Mouse (Mus musculus) forebrain, embryonic 14.5 days (tissue): ENCODE data around the gene Ginm1. TPM values are rescaled to one million over a fixed set of nuclear protein-coding genes. Genes with fewer than 3 reads are reported as not detected.

Experiments used
- ATAC-seq: fragments of 200-750 bp; cut with Nextera tagmentation; 2 replicates; pipeline ENCODE4 v1.8.0; 2017; ENCODE audit warnings: mild to moderate bottlenecking, moderate library complexity
- DNase-seq: peaks from one replicate; pipeline ENCODE4 v3.0.0-alpha.2; 2015; ENCODE audit warnings: low spot score
- H3K27ac ChIP-seq: fragments of 300-500 bp; sonication (generic); 2 replicates; pipeline ENCODE4 v1.5.1; 2014; ENCODE audit warnings: low read depth, mild to moderate bottlenecking, control low read depth, low read length, moderate library complexity
- H3K27me3 ChIP-seq: fragments of 300-500 bp; sonication (generic); replicated peaks from 2 replicates; pipeline ENCODE4 v1.6.1; 2014; ENCODE audit warnings: low read length, control low read depth, mixed read lengths; ENCODE audit not compliant: control insufficient read depth, insufficient read depth
- H3K36me3 ChIP-seq: fragments of 300-500 bp; sonication (generic); 2 replicates; pipeline ENCODE4 v1.6.1; 2014; ENCODE audit warnings: low read length, control low read depth; ENCODE audit not compliant: control insufficient read depth, insufficient read depth
- H3K4me1 ChIP-seq: fragments of 300-500 bp; sonication (generic); 2 replicates; pipeline ENCODE4 v1.6.1; 2014; ENCODE audit warnings: antibody characterized with exemption, low read length, control low read depth; ENCODE audit not compliant: control insufficient read depth, insufficient read depth
- H3K4me2 ChIP-seq: fragments of 300-500 bp; sonication (generic); 2 replicates; pipeline ENCODE4 v1.6.1; 2014; ENCODE audit warnings: mild to moderate bottlenecking, control low read depth, low read length
- H3K4me3 ChIP-seq: fragments of 300-500 bp; sonication (generic); 2 replicates; pipeline ENCODE4 v1.5.1; 2014; ENCODE audit warnings: low read depth, low read length, control low read depth
- H3K9ac ChIP-seq: fragments of 300-500 bp; sonication (generic); 2 replicates; pipeline ENCODE4 v1.6.1; 2014; ENCODE audit warnings: mild to moderate bottlenecking, low read length, control low read depth, moderate library complexity
- H3K9me3 ChIP-seq: fragments of 300-500 bp; sonication (generic); replicated peaks from 2 replicates; pipeline ENCODE4 v1.6.1; 2016; ENCODE audit warnings: low read length, control low read depth, mixed read lengths; ENCODE audit not compliant: control insufficient read depth
- WGBS: fragments of 180-500 bp; shearing (Covaris S2); extraction: QIAGEN DNeasy Blood & Tissue Kit; methylation state at CpG from one replicate; pipeline ENCODE4 v1.1.7; 2014; 5-methylcytosine and 5-hydroxymethylcytosine counted together
- polyA plus RNA-seq: library from polyadenylated mRNA; unstranded; fragments of >200 nt; fragmentation: Nextera tagmentation; extraction: Ambion mirVana; gene quantifications from 2 replicates; pipeline ENCODE4 v1.2.1, GENCODE M21; 2014

The Ginm1 gene
- polyA plus RNA-seq, 1 experiment from 2014 or later, result 54.2 TPM

DNA sequence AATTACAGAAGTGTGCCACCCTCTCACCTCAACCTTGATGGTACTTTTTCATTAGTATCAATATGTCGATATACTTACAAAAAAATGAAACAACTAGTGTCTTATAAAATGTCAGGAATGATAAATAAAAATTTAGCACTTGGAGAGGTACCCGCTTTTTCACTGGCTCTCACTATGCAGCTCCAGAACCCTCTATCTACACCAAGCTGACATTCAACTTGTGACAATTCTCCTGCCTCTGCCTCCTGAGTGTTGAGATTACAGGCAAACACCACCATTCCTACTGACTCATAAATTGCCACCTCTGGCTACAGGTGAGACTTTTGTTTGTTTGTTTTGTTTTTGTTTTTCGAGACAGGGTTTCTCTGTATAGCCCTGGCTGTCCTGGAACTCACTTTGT is 11.4 kb downstream of the Ginm1 start:
- Histone ChIP-seq H3K36me3 (0 out of 2 replicates have a peak, but pooled peaks cover 2% of the 10 kb centered on the region), H3K27ac (no peak overlapping the region), H3K9me3 (no peaks in the 10 kb centered on the region), H3K4me1 (peaks cover 4% of the 10 kb centered on the region; the same call in 1 of the 2 replicates), H3K4me3 (peak overlapping the region; percentile 92), H3K9ac (peak overlapping the region; percentile 82; the same call in 1 of the 2 replicates), H3K27me3 (no peaks in the 10 kb centered on the region), H3K4me2 (peak overlapping the region; percentile 66)
- 59% methylated on average over 3 of the region's 3 CpGs for WGBS
- ATAC-seq (peak; percentile 14), DNase-seq (no peak)

DNA sequence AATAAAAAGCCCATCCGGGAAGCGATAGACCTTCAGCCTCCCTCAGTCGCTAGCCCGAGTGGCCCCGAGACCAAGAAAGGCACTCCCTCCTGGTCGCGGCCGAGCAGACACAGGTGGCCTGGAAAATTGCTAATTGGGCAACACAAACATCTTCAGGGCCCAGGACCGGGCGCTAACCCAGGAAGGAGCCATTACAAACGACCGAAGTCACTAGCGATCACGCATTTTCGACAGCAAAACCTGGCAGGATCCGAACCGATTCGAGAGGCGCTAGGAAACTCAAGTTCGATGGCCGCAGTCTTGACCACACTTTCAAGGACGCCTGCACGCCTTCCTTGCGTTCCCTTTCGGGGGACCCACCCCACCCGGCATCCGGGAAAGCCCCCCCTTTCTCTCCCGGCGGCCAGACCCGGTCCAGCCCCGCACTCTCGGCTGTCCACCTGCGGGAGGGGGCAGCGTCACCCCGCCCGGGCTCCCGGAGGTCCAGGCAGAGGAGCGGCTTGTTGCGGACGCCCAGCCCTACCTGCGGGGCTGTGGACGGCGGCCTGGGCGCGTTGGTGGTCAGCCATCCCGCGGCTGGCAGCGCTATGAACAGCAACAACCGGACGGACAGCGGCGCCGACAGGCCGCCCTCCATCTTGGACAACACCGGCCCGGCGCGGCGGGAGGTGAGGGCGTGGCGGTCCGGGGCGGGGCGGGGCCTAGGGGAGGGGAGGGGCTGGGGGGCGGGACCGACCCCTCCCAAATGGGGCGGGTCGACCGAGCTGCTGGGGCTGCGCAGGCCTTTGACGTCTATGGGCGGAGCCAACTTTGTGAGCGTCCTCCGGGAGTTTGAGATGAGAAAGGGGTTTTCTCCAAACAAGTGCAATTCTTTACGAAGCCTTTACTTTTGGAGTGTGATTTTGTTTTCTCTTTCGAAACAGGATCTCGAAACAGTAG is 12.1 kb downstream of the Ginm1 start:
- DNase-seq, result peak; percentile 93

DNA sequence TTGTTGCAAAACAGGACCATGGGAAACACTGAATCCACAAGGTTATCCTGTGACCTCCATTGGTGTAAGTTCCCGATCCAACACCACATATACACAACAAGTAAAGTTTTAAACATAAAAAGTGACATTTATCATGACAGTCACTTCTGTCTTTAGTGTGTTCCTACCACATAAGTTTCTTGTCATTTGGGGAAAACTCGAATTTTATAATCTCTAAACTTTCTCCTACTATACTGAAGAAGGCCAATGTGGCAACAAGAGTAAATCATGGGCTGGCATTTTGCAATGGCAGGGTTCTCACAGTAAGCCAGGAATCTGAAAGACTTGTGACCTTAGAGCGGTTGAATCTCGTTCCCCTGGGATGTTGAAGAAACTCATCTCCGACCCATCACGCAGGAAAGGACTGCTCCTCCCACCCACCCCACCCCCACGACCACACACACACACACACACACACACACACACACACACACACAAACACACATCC is 12.8 kb downstream of the Ginm1 start:
- H3K27me3 ChIP-seq, result no peaks in the 10 kb centered on the region
- H3K4me2 ChIP-seq, result peak overlapping the region; percentile 66
- WGBS, result 22% methylated on average over 7 of the region's 7 CpGs
- H3K36me3 ChIP-seq, result peaks cover 12% of the 10 kb centered on the region
- ATAC-seq (peak; percentile 7), DNase-seq (no peak)
- no peak overlapping the region for H3K27ac ChIP-seq
- H3K4me1 ChIP-seq, result peaks cover 4% of the 10 kb centered on the region; the same call in 1 of the 2 replicates
- no peaks in the 10 kb centered on the region for H3K9me3 ChIP-seq
- peak overlapping the region; percentile 82 for H3K9ac ChIP-seq
- peak overlapping the region; percentile 92 for H3K4me3 ChIP-seq

More for the DNA sequence above, 12.1 kb downstream of the Ginm1 start:
- peak overlapping the region; percentile 92 for H3K4me3 ChIP-seq
- H3K27ac ChIP-seq, result peak overlapping the region; percentile 27; the same call in 1 of the 2 replicates
- H3K4me1 ChIP-seq, result peaks cover 4% of the 10 kb centered on the region; the same call in 1 of the 2 replicates
- ATAC-seq, result peak; percentile 95
- peak overlapping the region; percentile 82 for H3K9ac ChIP-seq
- peak overlapping the region; percentile 66 for H3K4me2 ChIP-seq
- under 1% methylated on average over 50 of the region's 77 CpGs for WGBS
- peaks cover 6% of the 10 kb centered on the region for H3K36me3 ChIP-seq
- H3K27me3 ChIP-seq, result no peaks in the 10 kb centered on the region
- no peaks in the 10 kb centered on the region for H3K9me3 ChIP-seq

GRCm38 (mm10) chr10:7778361-7778760 is 14.3 kb downstream of the Ginm1 start:
- 92% methylated on average over 3 of the region's 3 CpGs for WGBS
- peaks cover 23% of the 10 kb centered on the region for H3K36me3 ChIP-seq
- no peak overlapping the region for H3K9ac ChIP-seq
- no peaks in the 10 kb centered on the region for H3K9me3 ChIP-seq
- H3K27ac ChIP-seq, result no peak overlapping the region
- no peak for ATAC-seq
- peaks cover 4% of the 10 kb centered on the region; the same call in 1 of the 2 replicates for H3K4me1 ChIP-seq
- no peak overlapping the region for H3K4me3 ChIP-seq
- H3K27me3 ChIP-seq, result no peaks in the 10 kb centered on the region
- H3K4me2 ChIP-seq, result no peak overlapping the region
- no peak for DNase-seq

- H3K4me1 ChIP-seq, result peaks cover 4% of the 10 kb centered on the region; the same call in 1 of the 2 replicates
- no peak overlapping the region for H3K27ac ChIP-seq
- no peaks in the 10 kb centered on the region for H3K9me3 ChIP-seq
- H3K4me3 ChIP-seq, result no peak overlapping the region
- no peak overlapping the region for H3K4me2 ChIP-seq
- DNase-seq, result no peak
- H3K27me3 ChIP-seq, result no peaks in the 10 kb centered on the region
- 91% methylated on average over 8 of the region's 8 CpGs for WGBS
- H3K9ac ChIP-seq, result no peak overlapping the region
- ATAC-seq, result no peak
- H3K36me3 ChIP-seq, result peaks cover 51% of the 10 kb centered on the region
Observed at GRCm38 (mm10) chr10:7775421-7775820, 17.2 kb downstream of the Ginm1 start.

GRCm38 (mm10) chr10:7772769-7773168 is 19.9 kb downstream of the Ginm1 start:
- no peaks in the 10 kb centered on the region for H3K27me3 ChIP-seq
- ATAC-seq, result no peak
- H3K36me3 ChIP-seq, result peaks cover 73% of the 10 kb centered on the region
- H3K27ac ChIP-seq, result no peak overlapping the region
- no peak overlapping the region for H3K4me3 ChIP-seq
- H3K4me1 ChIP-seq, result no peaks in the 10 kb centered on the region
- no peak overlapping the region for H3K9ac ChIP-seq
- H3K9me3 ChIP-seq, result no peaks in the 10 kb centered on the region
- DNase-seq, result no peak
- 89% methylated on average over 1 of the region's 1 CpGs for WGBS
- H3K4me2 ChIP-seq, result no peak overlapping the region

GRCm38 (mm10) chr10:7772346-7772745 is 20.3 kb downstream of the Ginm1 start:
- no peak for ATAC-seq
- H3K27ac ChIP-seq, result no peak overlapping the region
- H3K27me3 ChIP-seq, result no peaks in the 10 kb centered on the region
- no peaks in the 10 kb centered on the region for H3K4me1 ChIP-seq
- no peak overlapping the region for H3K4me2 ChIP-seq
- DNase-seq, result no peak
- WGBS, result 91% methylated on average over 4 of the region's 4 CpGs
- peaks cover 77% of the 10 kb centered on the region for H3K36me3 ChIP-seq
- no peak overlapping the region for H3K9ac ChIP-seq
- H3K9me3 ChIP-seq, result no peaks in the 10 kb centered on the region
- H3K4me3 ChIP-seq, result no peak overlapping the region

GRCm38 (mm10) chr10:7757544-7757943 is 35.1 kb downstream of the Ginm1 start:
- Histone ChIP-seq H3K27me3 (no peaks in the 10 kb centered on the region), H3K4me2 (no peak overlapping the region), H3K4me3 (no peak overlapping the region), H3K27ac (no peak overlapping the region), H3K9me3 (no peaks in the 10 kb centered on the region), H3K36me3 (peaks cover 68% of the 10 kb centered on the region), H3K9ac (no peak overlapping the region), H3K4me1 (no peaks in the 10 kb centered on the region)
- 98% methylated on average over 2 of the region's 2 CpGs for WGBS
- no peak for DNase-seq
- ATAC-seq, result no peak

DNA sequence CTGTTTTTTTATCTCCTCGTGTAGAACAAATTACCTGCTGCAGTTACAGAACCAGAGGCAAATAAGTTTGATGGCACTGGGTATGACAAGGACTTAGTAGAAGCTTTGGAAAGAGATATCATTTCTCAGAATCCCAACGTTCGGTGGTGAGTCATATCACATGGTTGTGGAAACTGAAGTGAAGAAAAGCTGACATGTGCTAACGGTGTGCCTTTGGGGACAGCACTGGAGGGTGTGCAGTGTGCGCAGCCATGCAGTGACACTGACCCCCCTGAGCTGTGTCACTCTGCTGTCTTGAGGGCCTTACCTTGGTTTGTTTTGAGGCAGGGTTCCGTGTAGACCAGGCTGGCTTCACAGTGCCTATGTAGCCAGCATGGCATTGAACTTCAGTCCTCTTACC is 43.9 kb downstream of the Ginm1 start:
- Histone ChIP-seq H3K27me3 (no peaks in the 10 kb centered on the region), H3K36me3 (peaks cover 68% of the 10 kb centered on the region), H3K9ac (no peak overlapping the region), H3K4me3 (no peak overlapping the region), H3K4me2 (no peak overlapping the region), H3K27ac (no peak overlapping the region), H3K9me3 (no peaks in the 10 kb centered on the region), H3K4me1 (no peaks in the 10 kb centered on the region)
- ATAC-seq, result no peak
- 97% methylated on average over 6 of the region's 6 CpGs for WGBS
- DNase-seq, result no peak
